Mouse (Mus musculus): ENCODE data around the gene Ascc2. TPM values are rescaled to one million over a fixed set of nuclear protein-coding genes. Genes with fewer than 3 reads are reported as not detected.

Ascc2 gene
- polyA plus RNA-seq, 1 experiment, result 57.6 TPM

DNA sequence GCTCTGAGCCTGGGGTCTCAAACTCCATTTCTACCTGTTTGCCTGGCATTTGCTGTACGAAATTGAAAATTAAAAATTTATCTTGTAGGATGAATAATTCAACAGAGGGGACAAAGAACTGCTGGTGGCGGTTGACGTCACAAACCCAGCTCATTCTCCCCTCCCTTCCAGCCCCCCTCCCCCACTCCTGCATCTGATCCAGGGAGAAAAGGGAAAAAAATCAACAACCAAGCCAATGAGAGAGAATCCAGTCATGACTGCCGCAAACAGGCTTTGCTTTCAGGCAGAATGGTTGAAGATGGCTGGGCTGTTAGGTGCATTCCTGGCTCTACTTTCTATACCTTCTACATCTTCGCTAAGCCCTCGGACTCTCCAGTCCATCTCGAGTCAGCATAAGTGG, 11.6 kb upstream of the Ascc2 start:
- no peak for TF ChIP-seq USF1 (IDR thresholded peaks at IDR 0.05; ENCODE audit: low read depth)
- TF ChIP-seq REST (IDR thresholded peaks at IDR 0.05; ENCODE audit: insufficient read depth, insufficient read length), result no peak
- TF ChIP-seq CEBPB (IDR thresholded peaks at IDR 0.05; ENCODE audit: insufficient read depth, poor library complexity, severe bottlenecking), result no peak
- no peak for TF ChIP-seq MAX (IDR thresholded peaks at IDR 0.05; ENCODE audit: low read depth)
- no peak for TF ChIP-seq SRF (IDR thresholded peaks at IDR 0.05; ENCODE audit: control insufficient read depth, insufficient read length, low read depth)
- no peak for TF ChIP-seq POLR2A (IDR thresholded peaks at IDR 0.05; ENCODE audit: insufficient read length, low read depth)
- TF ChIP-seq TCF3 (IDR thresholded peaks at IDR 0.05; ENCODE audit: insufficient read length, low read depth), result no peak
- TF ChIP-seq TCF12 (IDR thresholded peaks at IDR 0.05; ENCODE audit: insufficient read depth, poor library complexity, severe bottlenecking), result no peak
- TF ChIP-seq E2F4 (IDR thresholded peaks at IDR 0.05; ENCODE audit: insufficient read depth), result no peak
- no peak for TF ChIP-seq POLR2AphosphoS2 (IDR thresholded peaks at IDR 0.05; ENCODE audit: insufficient read length, low read depth)
- TF ChIP-seq MYOG (IDR thresholded peaks at IDR 0.05; ENCODE audit: control insufficient read depth in 1 of 3, insufficient read depth in 1 of 3, insufficient read length in 2 of 3, low read depth in 2 of 3), result no peak
- no peak for TF ChIP-seq MYOD1 (IDR thresholded peaks at IDR 0.05; ENCODE audit: control insufficient read depth in 1 of 3, insufficient read length in 2 of 3, low read depth in 2 of 3)
- H3ac ChIP-seq (ENCODE audit: control insufficient read depth, insufficient read length), result no peak overlapping the region

DNA sequence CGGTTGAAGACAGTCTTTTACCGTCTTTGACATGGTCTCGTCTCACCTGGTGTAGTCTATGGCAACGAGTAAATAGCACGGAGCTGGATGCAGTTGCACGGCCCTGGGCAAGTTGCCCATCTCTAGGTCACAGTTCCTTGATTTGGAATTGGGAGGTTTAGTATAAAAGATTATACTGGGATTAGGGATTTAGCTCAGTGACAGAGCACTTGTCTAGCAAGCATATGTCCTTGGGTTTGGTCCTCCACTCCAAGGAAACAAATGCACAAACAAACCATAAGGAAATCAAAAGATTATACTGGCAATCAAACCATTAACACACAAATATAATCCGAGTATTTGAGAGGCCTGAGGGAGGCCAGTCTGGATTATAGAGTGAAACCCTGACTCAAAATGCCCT, 9.9 kb upstream of the Ascc2 start:
- Histone ChIP-seq H3K36me3 (ENCODE audit: control insufficient read depth, insufficient read depth) (no peaks in the 10 kb centered on the region), H3K79me2 (ENCODE audit: control insufficient read depth, insufficient read depth) (no peaks in the 10 kb centered on the region), H3ac (ENCODE audit: control insufficient read depth, insufficient read length) (no peak overlapping the region), H3K4me2 (ENCODE audit: low read depth) (no peak overlapping the region), H3K27me3 (ENCODE audit: control insufficient read depth, insufficient read depth, insufficient read length) (no peaks in the 10 kb centered on the region), H3K4me3 (no peak overlapping the region)
- TF ChIP-seq MYOD1 (IDR thresholded peaks at IDR 0.05; ENCODE audit: control insufficient read depth in 1 of 3, insufficient read length in 2 of 3, low read depth in 2 of 3), result no peak
- TF ChIP-seq USF1 (IDR thresholded peaks at IDR 0.05; ENCODE audit: low read depth), result no peak
- TF ChIP-seq POLR2AphosphoS2 (IDR thresholded peaks at IDR 0.05; ENCODE audit: insufficient read length, low read depth), result no peak
- TF ChIP-seq E2F4 (IDR thresholded peaks at IDR 0.05; ENCODE audit: insufficient read depth), result no peak
- TF ChIP-seq SRF (IDR thresholded peaks at IDR 0.05; ENCODE audit: control insufficient read depth, insufficient read length, low read depth), result no peak
- TF ChIP-seq TCF3 (IDR thresholded peaks at IDR 0.05; ENCODE audit: insufficient read length, low read depth), result no peak
- TF ChIP-seq TCF12 (IDR thresholded peaks at IDR 0.05; ENCODE audit: insufficient read depth, poor library complexity, severe bottlenecking), result no peak
- TF ChIP-seq POLR2A (IDR thresholded peaks at IDR 0.05; ENCODE audit: insufficient read length, low read depth), result no peak
- TF ChIP-seq CEBPB (IDR thresholded peaks at IDR 0.05; ENCODE audit: insufficient read depth, poor library complexity, severe bottlenecking), result no peak
- no peak for TF ChIP-seq MAX (IDR thresholded peaks at IDR 0.05; ENCODE audit: low read depth)
- TF ChIP-seq REST (IDR thresholded peaks at IDR 0.05; ENCODE audit: insufficient read depth, insufficient read length), result no peak
- no peak for TF ChIP-seq MYOG (IDR thresholded peaks at IDR 0.05; ENCODE audit: control insufficient read depth in 1 of 3, insufficient read depth in 1 of 3, insufficient read length in 2 of 3, low read depth in 2 of 3)

More for the DNA sequence above, 11.6 kb upstream of the Ascc2 start:
- Histone ChIP-seq H3K4me3 (no peak overlapping the region), H3K36me3 (ENCODE audit: control insufficient read depth, insufficient read depth) (no peaks in the 10 kb centered on the region), H3K79me2 (ENCODE audit: control insufficient read depth, insufficient read depth) (no peaks in the 10 kb centered on the region), H3K4me2 (ENCODE audit: low read depth) (no peak overlapping the region), H3K27me3 (ENCODE audit: control insufficient read depth, insufficient read depth, insufficient read length) (no peaks in the 10 kb centered on the region)

DNA sequence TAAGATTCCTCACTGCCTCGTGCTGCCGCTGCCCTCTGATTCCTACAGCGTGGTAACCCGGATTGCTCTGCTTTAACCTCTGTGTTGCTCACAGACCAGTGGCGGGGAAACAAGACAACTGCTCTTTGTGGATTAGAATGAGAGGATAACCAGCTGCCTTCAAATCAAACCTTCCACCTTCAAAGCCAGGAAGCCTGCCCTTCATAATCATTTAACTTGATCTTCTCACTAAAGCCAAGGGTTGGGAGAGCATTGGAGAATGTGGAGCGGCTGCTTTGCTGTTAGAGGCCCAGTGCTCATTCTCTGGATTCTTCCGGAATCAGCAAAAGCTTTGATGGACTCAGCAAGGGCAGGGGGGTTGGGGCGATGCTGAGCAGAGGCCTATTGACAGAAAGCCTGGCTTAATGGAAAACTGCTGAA, 7.7 kb upstream of the Ascc2 start:
- H3K79me2 ChIP-seq (ENCODE audit: control insufficient read depth, insufficient read depth), result no peaks in the 10 kb centered on the region
- TF ChIP-seq SRF (IDR thresholded peaks at IDR 0.05; ENCODE audit: control insufficient read depth, insufficient read length, low read depth), result no peak
- TF ChIP-seq TCF12 (IDR thresholded peaks at IDR 0.05; ENCODE audit: insufficient read depth, poor library complexity, severe bottlenecking), result no peak
- no peak for TF ChIP-seq MYOD1 (IDR thresholded peaks at IDR 0.05; ENCODE audit: control insufficient read depth in 1 of 3, insufficient read length in 2 of 3, low read depth in 2 of 3)
- TF ChIP-seq POLR2AphosphoS2 (IDR thresholded peaks at IDR 0.05; ENCODE audit: insufficient read length, low read depth), result no peak
- TF ChIP-seq TCF3 (IDR thresholded peaks at IDR 0.05; ENCODE audit: insufficient read length, low read depth), result no peak
- TF ChIP-seq MAX (IDR thresholded peaks at IDR 0.05; ENCODE audit: low read depth), result no peak
- TF ChIP-seq CEBPB (IDR thresholded peaks at IDR 0.05; ENCODE audit: insufficient read depth, poor library complexity, severe bottlenecking), result no peak
- TF ChIP-seq REST (IDR thresholded peaks at IDR 0.05; ENCODE audit: insufficient read depth, insufficient read length), result no peak
- TF ChIP-seq USF1 (IDR thresholded peaks at IDR 0.05; ENCODE audit: low read depth), result no peak
- TF ChIP-seq POLR2A (IDR thresholded peaks at IDR 0.05; ENCODE audit: insufficient read length, low read depth), result no peak
- TF ChIP-seq E2F4 (IDR thresholded peaks at IDR 0.05; ENCODE audit: insufficient read depth), result no peak
- TF ChIP-seq MYOG (IDR thresholded peaks at IDR 0.05; ENCODE audit: control insufficient read depth in 1 of 3, insufficient read depth in 1 of 3, insufficient read length in 2 of 3, low read depth in 2 of 3), result no peak
- no peak overlapping the region for H3K4me2 ChIP-seq (ENCODE audit: low read depth)
- no peak overlapping the region for H3K4me3 ChIP-seq
- no peak overlapping the region for H3ac ChIP-seq (ENCODE audit: control insufficient read depth, insufficient read length)
- H3K36me3 ChIP-seq (ENCODE audit: control insufficient read depth, insufficient read depth), result no peaks in the 10 kb centered on the region
- no peaks in the 10 kb centered on the region for H3K27me3 ChIP-seq (ENCODE audit: control insufficient read depth, insufficient read depth, insufficient read length)

DNA sequence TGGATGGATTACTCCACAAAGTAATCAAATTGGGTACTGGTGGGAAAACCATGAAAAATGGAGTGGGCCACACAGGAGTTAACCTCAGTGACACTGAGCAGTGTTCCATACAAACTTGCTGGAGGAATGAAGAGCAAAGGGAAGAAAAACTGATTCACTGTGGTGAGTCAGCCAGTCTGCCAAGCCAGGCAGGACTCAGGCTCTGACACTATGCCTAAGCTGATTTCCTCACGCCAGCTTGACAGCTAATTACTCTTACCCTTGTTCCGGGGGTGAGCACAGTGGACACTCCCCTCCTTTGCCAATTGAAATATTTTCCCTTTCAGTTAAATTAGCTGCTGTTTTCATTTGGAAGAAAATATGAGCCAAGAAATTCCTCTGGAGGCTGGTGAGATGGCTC, 4.1 kb upstream of the Ascc2 start:
- Histone ChIP-seq H3ac (ENCODE audit: control insufficient read depth, insufficient read length) (no peak overlapping the region), H3K4me3 (no peak overlapping the region), H3K79me2 (ENCODE audit: control insufficient read depth, insufficient read depth) (peaks cover 8% of the 10 kb centered on the region), H3K4me2 (ENCODE audit: low read depth) (no peak overlapping the region), H3K27me3 (ENCODE audit: control insufficient read depth, insufficient read depth, insufficient read length) (no peaks in the 10 kb centered on the region), H3K36me3 (ENCODE audit: control insufficient read depth, insufficient read depth) (no peaks in the 10 kb centered on the region)
- TF ChIP-seq CEBPB (IDR thresholded peaks at IDR 0.05; ENCODE audit: insufficient read depth, poor library complexity, severe bottlenecking) (no peak), MAX (IDR thresholded peaks at IDR 0.05; ENCODE audit: low read depth) (no peak), TCF12 (IDR thresholded peaks at IDR 0.05; ENCODE audit: insufficient read depth, poor library complexity, severe bottlenecking) (no peak), USF1 (IDR thresholded peaks at IDR 0.05; ENCODE audit: low read depth) (no peak)

DNA sequence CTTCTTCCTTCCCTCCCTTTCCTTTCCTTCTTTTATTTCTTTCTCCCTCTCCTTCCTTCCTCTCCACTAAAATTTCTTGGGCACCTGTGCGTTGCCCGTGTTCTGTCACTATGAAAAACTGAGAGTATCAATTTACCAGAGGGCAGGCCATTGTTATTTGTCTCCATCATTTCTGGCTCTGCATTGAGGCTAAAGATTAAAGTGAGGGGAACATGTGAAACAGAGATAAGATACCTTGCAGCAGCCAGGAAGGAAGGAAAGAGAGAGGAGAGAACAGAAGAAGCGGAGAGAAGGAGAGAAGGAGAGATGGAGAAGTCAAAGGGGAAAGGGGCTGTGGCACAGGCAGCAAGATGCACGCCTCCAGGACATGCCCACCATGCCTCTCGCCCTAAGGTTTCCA, 3.2 kb upstream of the Ascc2 start:
- Histone ChIP-seq H3K4me2 (ENCODE audit: low read depth) (no peak overlapping the region), H3K79me2 (ENCODE audit: control insufficient read depth, insufficient read depth) (peaks cover 18% of the 10 kb centered on the region), H3K36me3 (ENCODE audit: control insufficient read depth, insufficient read depth) (no peaks in the 10 kb centered on the region), H3K27me3 (ENCODE audit: control insufficient read depth, insufficient read depth, insufficient read length) (no peaks in the 10 kb centered on the region), H3K4me3 (no peak overlapping the region), H3ac (ENCODE audit: control insufficient read depth, insufficient read length) (no peak overlapping the region)
- no peak for TF ChIP-seq TCF12 (IDR thresholded peaks at IDR 0.05; ENCODE audit: insufficient read depth, poor library complexity, severe bottlenecking)
- no peak for TF ChIP-seq SRF (IDR thresholded peaks at IDR 0.05; ENCODE audit: control insufficient read depth, insufficient read length, low read depth)
- no peak for TF ChIP-seq POLR2AphosphoS2 (IDR thresholded peaks at IDR 0.05; ENCODE audit: insufficient read length, low read depth)
- TF ChIP-seq E2F4 (IDR thresholded peaks at IDR 0.05; ENCODE audit: insufficient read depth), result no peak
- TF ChIP-seq TCF3 (IDR thresholded peaks at IDR 0.05; ENCODE audit: insufficient read length, low read depth), result no peak
- no peak for TF ChIP-seq CEBPB (IDR thresholded peaks at IDR 0.05; ENCODE audit: insufficient read depth, poor library complexity, severe bottlenecking)
- no peak for TF ChIP-seq USF1 (IDR thresholded peaks at IDR 0.05; ENCODE audit: low read depth)
